Mouse (Mus musculus): ENCODE measurements around the gene Zbtb32.

DNA sequence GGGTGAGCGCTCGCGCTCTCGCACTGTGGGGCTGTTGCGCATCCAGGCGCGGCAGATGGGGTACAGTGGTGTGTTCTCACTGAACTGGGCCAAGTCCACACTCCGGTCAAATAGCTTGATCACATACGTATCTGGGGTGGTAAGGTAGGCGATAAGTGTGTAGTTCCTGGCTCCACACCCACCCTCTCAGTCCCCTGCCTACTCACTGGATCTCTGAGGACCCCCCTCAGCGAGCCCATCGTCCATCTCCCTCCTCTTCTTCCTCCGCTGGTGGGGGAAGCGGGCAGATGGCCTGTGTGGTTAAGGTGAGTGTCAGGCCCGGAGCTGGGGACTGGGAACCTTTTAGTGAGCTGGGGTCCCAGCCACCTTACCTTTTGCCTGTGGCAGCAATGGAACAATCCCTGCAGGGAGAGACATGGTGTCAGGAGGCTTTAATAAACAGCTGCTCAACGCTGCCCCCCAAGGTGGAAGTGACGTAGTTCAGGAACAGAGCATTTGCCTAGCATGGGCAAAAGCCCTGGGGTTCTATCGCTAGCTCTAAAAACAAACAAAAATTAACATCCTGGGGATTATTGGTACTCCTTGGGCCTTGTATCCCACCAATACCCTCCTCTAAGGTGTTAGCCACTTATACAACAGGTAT lies 41.7 kb downstream of the Zbtb32 start:
- TF ChIP-seq POLR2A (IDR thresholded peaks at IDR 0.05; ENCODE audit: insufficient read depth, low read length), result no peak
- TF ChIP-seq EP300 (IDR thresholded peaks at IDR 0.05; ENCODE audit: insufficient read depth, low read depth, low read length), result no peak
- TF ChIP-seq CTCF (IDR thresholded peaks at IDR 0.05; ENCODE audit: low read depth, low read length), result peak; percentile 14

Data from ES-Bruce4 (cell line).